Mouse (Mus musculus): Measurements from ENCODE around the gene Tub. TPM values are rescaled to one million over a fixed set of nuclear protein-coding genes. Genes with fewer than 3 reads are reported as not detected.

Tub gene
- 0.25 and 0.88 TPM in 2 replicates for polyA plus RNA-seq (2016; fragmentation: Nextera tagmentation; extraction: Ambion mirVana)

GRCm38 (mm10) chr7:108950312-108950761 is at the start of gene Tub:
Gene Tub, plus strand, starts transcription at chr7:108950338.
- Histone ChIP-seq H3K36me3 (peaks cover 6% of the 10 kb centered on the region; the same call in 1 of the 2 replicates), H3K4me3 (peak within 1 kb of the TSS; percentile 65), H3K9me3 (no peaks in the 10 kb centered on the region), H3K27me3 (ENCODE audit: insufficient read depth, poor library complexity, severe bottlenecking) (peaks cover 61% of the 10 kb centered on the region), H3K27ac (no peak within 1 kb of the TSS), H3K4me1 (peaks cover 11% of the 10 kb centered on the region)
- DNase-seq (ENCODE audit: low spot score) = no peak
- 2% methylated on average over 41 of the region's 44 CpGs for WGBS

- Histone ChIP-seq H3K27ac (no peak overlapping the region), H3K27me3 (ENCODE audit: insufficient read depth, poor library complexity, severe bottlenecking) (no peaks in the 10 kb centered on the region), H3K36me3 (no peaks in the 10 kb centered on the region), H3K4me1 (no peaks in the 10 kb centered on the region), H3K9me3 (no peaks in the 10 kb centered on the region), H3K4me3 (no peak overlapping the region)
- 73% methylated on average over 2 of the region's 2 CpGs for WGBS
- DNase-seq (ENCODE audit: low spot score) = no peak
Observed at GRCm38 (mm10) chr7:108903969-108904368, 46.2 kb upstream of the Tub start.

- H3K27ac ChIP-seq = no peak overlapping the region
- DNase-seq (ENCODE audit: low spot score) = no peak
- H3K27me3 ChIP-seq (ENCODE audit: insufficient read depth, poor library complexity, severe bottlenecking) = no peaks in the 10 kb centered on the region
- no peaks in the 10 kb centered on the region for H3K4me1 ChIP-seq
- 65% methylated on average over 4 of the region's 4 CpGs for WGBS
- no peaks in the 10 kb centered on the region for H3K9me3 ChIP-seq
- H3K36me3 ChIP-seq = no peaks in the 10 kb centered on the region
- H3K4me3 ChIP-seq = no peak overlapping the region
Observed at GRCm38 (mm10) chr7:108927043-108927442, 23.1 kb upstream of the Tub start.

- H3K4me3 ChIP-seq = no peak overlapping the region
- DNase-seq (ENCODE audit: low spot score) = peak; percentile 60
- no peaks in the 10 kb centered on the region for H3K27me3 ChIP-seq (ENCODE audit: insufficient read depth, poor library complexity, severe bottlenecking)
- no peaks in the 10 kb centered on the region for H3K9me3 ChIP-seq
- H3K4me1 ChIP-seq = no peaks in the 10 kb centered on the region
- WGBS = 73% methylated on average over 11 of the region's 11 CpGs
- H3K36me3 ChIP-seq = no peaks in the 10 kb centered on the region
- no peak overlapping the region for H3K27ac ChIP-seq
Observed at GRCm38 (mm10) chr7:108928280-108929188, 21.6 kb upstream of the Tub start.

DNA sequence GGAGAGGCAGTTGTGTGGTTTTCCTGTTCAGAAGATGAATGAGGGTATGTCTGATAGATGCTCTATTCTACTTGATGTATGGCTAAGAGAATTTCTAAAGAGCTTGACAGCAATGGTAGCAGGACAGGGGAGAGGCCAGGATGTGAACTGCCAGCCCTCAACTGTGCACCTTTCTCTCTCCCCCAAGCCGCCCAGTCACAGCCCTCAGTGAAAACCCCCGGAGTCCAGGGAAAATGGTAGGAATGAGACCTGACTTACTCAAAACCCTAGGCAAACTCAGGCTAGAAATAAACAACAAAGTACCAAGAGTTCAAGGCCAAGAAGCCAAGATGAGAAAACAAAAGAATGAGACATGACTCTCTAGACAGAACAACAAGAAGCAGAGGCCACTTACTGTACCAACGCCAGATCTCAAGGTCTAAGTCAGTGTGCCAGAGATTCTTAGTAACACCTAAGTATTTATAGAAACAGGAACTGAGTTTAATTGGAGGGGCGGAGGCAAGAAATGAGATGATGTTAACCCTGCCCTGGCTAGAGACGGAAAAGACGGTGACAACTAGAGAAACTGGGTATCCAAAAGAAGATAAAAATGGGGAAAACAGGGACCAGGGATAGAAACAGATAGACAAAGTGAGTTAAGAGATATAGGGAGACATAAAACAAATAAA is 20.3 kb upstream of the Tub start, which contains the start of gene Nlrp10:
Gene Nlrp10, minus strand, starts transcription at position 453 of the 668 bp plus-strand sequence.
- Histone ChIP-seq H3K4me1 (no peaks in the 10 kb centered on the region), H3K36me3 (no peaks in the 10 kb centered on the region), H3K27ac (peak within 1 kb of the TSS; percentile 30; the same call in 1 of the 2 replicates), H3K9me3 (no peaks in the 10 kb centered on the region), H3K4me3 (peak within 1 kb of the TSS; percentile 28; the same call in 1 of the 2 replicates), H3K27me3 (ENCODE audit: insufficient read depth, poor library complexity, severe bottlenecking) (no peaks in the 10 kb centered on the region)
- peak; percentile 17 for DNase-seq (ENCODE audit: low spot score)
- 60% methylated on average over 6 of the region's 6 CpGs for WGBS

DNA sequence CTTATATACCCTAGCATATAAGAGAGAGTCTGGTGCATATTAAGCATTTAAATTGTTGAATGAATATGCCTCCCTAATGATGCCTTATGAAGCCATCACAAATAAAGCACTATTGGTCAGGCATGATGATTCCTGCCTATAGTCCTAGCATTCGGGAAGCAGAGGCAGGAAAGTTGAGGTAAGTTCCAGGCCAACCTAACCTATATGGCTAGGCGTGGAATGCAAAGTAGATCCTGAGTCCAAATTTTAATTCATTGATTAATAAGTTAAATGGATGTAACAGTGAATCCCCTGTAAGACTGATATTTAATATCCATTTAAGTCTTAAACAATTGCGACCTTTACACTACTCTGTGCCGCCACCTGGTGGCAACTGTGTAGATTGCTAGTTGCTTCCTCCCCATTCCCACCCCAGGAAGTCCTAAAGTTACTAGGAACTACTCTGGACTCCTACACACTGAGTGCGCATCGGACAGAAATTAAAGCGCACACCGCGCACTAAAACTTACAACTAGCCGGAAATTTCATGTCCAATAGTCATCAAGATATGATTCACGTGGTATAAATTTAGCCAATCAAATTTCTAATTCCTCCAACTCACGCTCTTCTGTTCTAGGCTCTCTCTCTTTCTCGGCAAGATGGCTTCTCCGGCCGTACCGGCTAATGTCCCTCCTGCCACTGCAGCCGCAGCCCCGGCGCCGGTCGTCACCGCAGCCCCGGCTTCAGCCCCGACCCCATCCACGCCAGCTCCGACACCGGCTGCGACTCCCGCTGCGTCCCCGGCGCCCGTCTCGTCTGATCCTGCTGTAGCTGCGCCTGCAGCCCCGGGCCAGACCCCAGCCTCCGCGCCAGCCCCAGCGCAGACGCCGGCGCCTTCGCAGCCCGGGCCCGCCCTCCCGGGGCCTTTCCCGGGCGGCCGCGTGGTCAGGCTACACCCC is 16.1 kb upstream of the Tub start, which contains the start of gene Eif3f:
Gene Eif3f, plus strand, starts transcription at position 624 of the 938 bp plus-strand sequence.
- Histone ChIP-seq H3K9me3 (no peaks in the 10 kb centered on the region), H3K27ac (peak within 1 kb of the TSS; percentile 96), H3K4me3 (peak within 1 kb of the TSS; percentile 97), H3K4me1 (peaks cover 11% of the 10 kb centered on the region), H3K36me3 (peaks cover 30% of the 10 kb centered on the region), H3K27me3 (ENCODE audit: insufficient read depth, poor library complexity, severe bottlenecking) (no peaks in the 10 kb centered on the region)
- peak; percentile 97 for DNase-seq (ENCODE audit: low spot score)
- WGBS = 2% methylated on average over 50 of the region's 50 CpGs

DNA sequence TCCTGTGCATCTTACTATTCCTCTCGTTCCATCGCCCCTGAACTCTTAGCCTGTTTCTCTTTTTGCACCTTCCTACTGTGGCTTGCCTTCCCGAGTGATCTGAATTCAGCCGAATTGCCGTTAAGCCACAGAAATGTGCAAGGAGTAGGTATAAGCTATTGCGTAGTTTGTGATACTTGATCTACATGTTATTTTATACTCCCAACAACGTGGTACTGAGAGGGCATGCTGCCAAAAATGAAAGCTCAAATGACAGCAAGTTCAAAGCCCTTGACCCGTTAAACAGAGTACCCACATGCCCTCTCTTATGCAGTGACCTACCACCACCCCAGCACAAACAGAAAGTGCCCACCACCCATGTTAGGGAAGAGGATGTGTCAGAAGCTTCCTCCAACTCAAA is 15.3 kb upstream of the Tub start:
- DNase-seq (ENCODE audit: low spot score) = peak; percentile 62
- H3K4me1 ChIP-seq = peaks cover 11% of the 10 kb centered on the region
- 5% methylated on average over 8 of the region's 8 CpGs for WGBS
- no peaks in the 10 kb centered on the region for H3K27me3 ChIP-seq (ENCODE audit: insufficient read depth, poor library complexity, severe bottlenecking)
- H3K9me3 ChIP-seq = no peaks in the 10 kb centered on the region
- H3K4me3 ChIP-seq = peak overlapping the region; percentile 97
- H3K27ac ChIP-seq = peak overlapping the region; percentile 96
- peaks cover 38% of the 10 kb centered on the region for H3K36me3 ChIP-seq

- DNase-seq (ENCODE audit: low spot score) = peak; percentile 73
- no peaks in the 10 kb centered on the region for H3K9me3 ChIP-seq
- H3K4me3 ChIP-seq = peak overlapping the region; percentile 97
- H3K36me3 ChIP-seq = peaks cover 44% of the 10 kb centered on the region
- H3K27me3 ChIP-seq (ENCODE audit: insufficient read depth, poor library complexity, severe bottlenecking) = no peaks in the 10 kb centered on the region
- WGBS = 86% methylated on average over 7 of the region's 7 CpGs
- H3K27ac ChIP-seq = no peak overlapping the region
- H3K4me1 ChIP-seq = peaks cover 11% of the 10 kb centered on the region
Observed at GRCm38 (mm10) chr7:108935411-108935810, 14.7 kb upstream of the Tub start.

DNA sequence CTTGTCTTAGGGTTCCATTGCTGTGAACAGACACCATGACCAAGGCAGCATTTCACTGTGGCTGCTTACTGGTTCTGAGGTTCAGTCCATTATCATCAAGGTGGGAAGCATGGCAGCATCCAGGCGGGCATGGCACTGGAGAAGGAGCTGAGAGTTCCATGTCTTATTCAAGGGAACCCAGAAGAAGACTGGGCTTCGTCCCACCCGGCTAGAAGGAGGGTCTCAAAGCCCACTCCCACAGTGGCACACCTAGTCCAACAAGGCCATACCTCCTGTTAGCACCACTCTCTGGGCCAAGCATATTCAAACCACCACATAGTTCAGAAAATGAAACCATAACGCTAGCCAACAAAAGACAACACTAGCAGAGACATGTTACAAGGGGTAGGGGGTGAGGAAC is 13.5 kb upstream of the Tub start:
- Histone ChIP-seq H3K4me1 (peaks cover 11% of the 10 kb centered on the region), H3K4me3 (no peak overlapping the region), H3K27me3 (ENCODE audit: insufficient read depth, poor library complexity, severe bottlenecking) (no peaks in the 10 kb centered on the region), H3K36me3 (peaks cover 56% of the 10 kb centered on the region), H3K9me3 (no peaks in the 10 kb centered on the region), H3K27ac (no peak overlapping the region)
- whole genome bisulfite sequencing = 94% methylated on average over 4 of the region's 4 CpGs
- DNase-seq (ENCODE audit: low spot score) = peak; percentile 65

DNA sequence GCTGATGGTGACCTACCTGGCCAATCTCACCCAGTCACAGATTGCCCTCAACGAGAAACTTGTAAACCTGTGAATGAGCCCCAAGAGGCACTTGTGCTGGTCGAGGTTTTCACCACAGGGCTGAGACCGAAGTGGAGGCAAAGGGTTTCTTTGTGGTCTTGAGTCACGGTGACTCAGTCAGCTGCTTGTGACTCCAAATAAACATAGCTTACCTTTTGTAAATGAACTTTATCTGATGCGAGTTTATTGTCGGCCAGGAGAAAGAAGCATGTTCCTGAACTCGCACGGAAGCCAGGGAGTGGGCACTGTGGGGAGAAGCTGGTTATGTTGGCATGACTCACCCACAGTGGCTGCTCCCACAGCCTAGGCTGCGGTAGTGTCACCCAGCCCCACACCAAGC is 8.7 kb upstream of the Tub start:
- Histone ChIP-seq H3K9me3 (no peaks in the 10 kb centered on the region), H3K4me1 (no peaks in the 10 kb centered on the region), H3K36me3 (peaks cover 78% of the 10 kb centered on the region), H3K4me3 (no peak overlapping the region), H3K27me3 (ENCODE audit: insufficient read depth, poor library complexity, severe bottlenecking) (no peaks in the 10 kb centered on the region), H3K27ac (no peak overlapping the region)
- WGBS = 90% methylated on average over 9 of the region's 9 CpGs
- DNase-seq (ENCODE audit: low spot score) = no peak

GRCm38 (mm10) chr7:108944002-108944401 is 6.1 kb upstream of the Tub start:
- H3K9me3 ChIP-seq = no peaks in the 10 kb centered on the region
- H3K4me1 ChIP-seq = no peaks in the 10 kb centered on the region
- DNase-seq (ENCODE audit: low spot score) = no peak
- H3K27ac ChIP-seq = no peak overlapping the region
- 6% methylated on average over 2 of the region's 2 CpGs for WGBS
- H3K4me3 ChIP-seq = no peak overlapping the region
- peaks cover 11% of the 10 kb centered on the region; the same call in 1 of the 2 replicates for H3K27me3 ChIP-seq (ENCODE audit: insufficient read depth, poor library complexity, severe bottlenecking)
- H3K36me3 ChIP-seq = peaks cover 53% of the 10 kb centered on the region

DNA sequence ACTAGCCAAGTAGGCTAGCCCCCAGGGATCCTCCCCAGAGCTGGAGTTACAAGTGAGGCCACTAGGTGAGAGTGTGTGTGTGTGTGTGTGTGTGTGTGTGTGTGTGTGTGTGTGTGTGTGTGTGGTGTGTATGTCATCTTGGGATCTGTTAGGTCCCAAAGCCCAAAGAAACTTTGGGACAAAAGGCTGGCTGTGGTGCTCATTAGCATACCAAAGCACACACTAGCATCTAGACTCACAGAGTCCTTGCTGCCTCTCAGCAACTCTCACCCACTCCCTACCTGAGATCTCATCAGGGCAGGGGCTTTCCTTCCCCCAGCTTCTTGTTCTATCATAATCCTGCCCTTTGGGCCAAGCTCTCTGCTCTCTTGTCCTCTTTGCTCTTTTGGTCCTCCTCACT is 1.5 kb upstream of the Tub start:
- Histone ChIP-seq H3K36me3 (peaks cover 13% of the 10 kb centered on the region; the same call in 1 of the 2 replicates), H3K4me1 (peaks cover 11% of the 10 kb centered on the region), H3K9me3 (no peaks in the 10 kb centered on the region), H3K27me3 (ENCODE audit: insufficient read depth, poor library complexity, severe bottlenecking) (peaks cover 57% of the 10 kb centered on the region), H3K27ac (no peak overlapping the region), H3K4me3 (no peak overlapping the region)
- no peak for DNase-seq (ENCODE audit: low spot score)

Measured in heart, embryonic 10.5 days (tissue).